Mouse (Mus musculus) cortical plate, adult 2 months (tissue): ENCODE measurements around the gene Cela2a. TPM values are rescaled to one million over a fixed set of nuclear protein-coding genes. Genes with fewer than 3 reads are reported as not detected.

Experiments used
- H3K27ac ChIP-seq: fragments of 200-500 bp; 2 replicates; pipeline ENCODE4 v1.5.1; 2012; ENCODE audit warnings: low read length, control low read depth, inconsistent platforms; ENCODE audit not compliant: insufficient read depth
- H3K4me1 ChIP-seq: fragments of 200-500 bp; 2 replicates; pipeline ENCODE4 v1.6.1; 2011; ENCODE audit warnings: low read length; ENCODE audit not compliant: control insufficient read depth, insufficient read depth
- H3K4me3 ChIP-seq: fragments of 200-500 bp; 2 replicates; pipeline ENCODE4 v1.5.1; 2011; ENCODE audit warnings: mild to moderate bottlenecking, low read length, control low read depth; ENCODE audit not compliant: insufficient read depth
- CTCF ChIP-seq: fragments of 200-500 bp; IDR thresholded peaks from 2 replicates; pipeline ENCODE4 v1.5.1; 2011; ENCODE audit warnings: mild to moderate bottlenecking, control low read depth, low read length; ENCODE audit not compliant: insufficient read depth; ENCODE audit errors: extremely low read depth
- POLR2A ChIP-seq: fragments of 200-500 bp; IDR thresholded peaks from 2 replicates; pipeline ENCODE4 v1.6.1; 2011; ENCODE audit warnings: mild to moderate bottlenecking, low read length, control low read depth; ENCODE audit not compliant: insufficient read depth; ENCODE audit errors: extremely low read depth
- polyA plus RNA-seq: library from polyadenylated mRNA; depleted of rRNA; stranded (reverse); fragments of >200 nt; gene quantifications from 2 replicates; pipeline ENCODE4 v1.2.3, GENCODE M21; 2012; rRNA removed

The Cela2a gene
- 0.13 and 0.17 TPM in 2 replicates for polyA plus RNA-seq

DNA sequence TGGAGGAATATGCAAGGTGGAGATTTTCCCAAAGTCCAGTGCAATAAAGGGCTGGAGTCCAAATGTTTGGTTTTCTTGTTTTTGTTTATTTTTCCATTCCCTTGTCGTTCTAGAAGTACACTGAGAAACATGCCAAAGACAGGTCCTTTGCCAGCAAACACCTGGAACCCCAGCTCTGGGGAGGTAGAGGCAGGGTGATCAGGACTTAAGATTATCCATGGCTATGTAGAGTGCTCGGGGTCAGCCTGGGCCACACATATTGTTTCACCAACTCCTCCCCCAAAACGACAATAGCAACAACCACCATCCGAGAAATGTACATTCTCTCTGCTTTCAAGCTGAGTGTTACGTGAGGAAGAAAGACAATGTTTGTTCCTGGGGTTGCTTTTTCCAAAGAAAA, at the start of gene Cela2a:
Gene Cela2a (minus strand): TSS at position 101 of the 400 bp plus-strand sequence.
- Histone ChIP-seq H3K4me3 (no peak within 1 kb of the TSS), H3K4me1 (no peaks in the 10 kb centered on the region), H3K27ac (no peak within 1 kb of the TSS)
- TF ChIP-seq CTCF (no peak), POLR2A (no peak)

DNA sequence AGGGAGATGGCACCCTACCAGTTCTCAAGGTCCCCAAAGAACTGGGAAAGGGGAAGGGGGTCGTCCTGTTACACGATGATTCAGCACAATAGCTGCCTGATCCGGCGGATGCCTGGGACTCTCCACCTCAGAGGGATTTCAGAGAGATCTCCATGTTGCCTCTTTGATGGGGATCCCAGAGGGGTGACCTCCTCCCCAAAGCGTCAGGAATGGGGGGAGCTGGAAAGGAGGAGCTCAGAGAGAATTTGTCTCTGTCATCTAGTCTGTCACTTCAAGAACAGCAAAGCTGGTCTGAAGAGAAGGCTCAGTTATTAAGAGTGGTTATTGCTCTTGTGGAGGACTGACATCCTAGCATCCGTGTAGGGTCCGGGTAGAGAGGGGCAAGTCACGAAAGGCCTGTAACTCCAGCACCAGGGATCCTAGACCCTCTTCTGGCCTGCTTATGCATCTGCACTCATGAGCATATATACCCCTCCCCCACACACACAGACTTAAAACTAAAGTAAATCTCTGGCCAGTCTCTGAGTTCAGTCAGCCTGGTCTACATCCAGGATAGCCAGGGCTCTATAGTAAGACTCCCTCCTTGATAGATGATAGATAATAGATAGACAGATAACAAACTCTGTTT, 49.6 kb upstream of the Cela2a start:
- Histone ChIP-seq H3K4me1 (peaks cover 6% of the 10 kb centered on the region), H3K4me3 (peak overlapping the region; percentile 94), H3K27ac (peak overlapping the region; percentile 89)
- TF ChIP-seq CTCF (no peak), POLR2A (no peak)

DNA sequence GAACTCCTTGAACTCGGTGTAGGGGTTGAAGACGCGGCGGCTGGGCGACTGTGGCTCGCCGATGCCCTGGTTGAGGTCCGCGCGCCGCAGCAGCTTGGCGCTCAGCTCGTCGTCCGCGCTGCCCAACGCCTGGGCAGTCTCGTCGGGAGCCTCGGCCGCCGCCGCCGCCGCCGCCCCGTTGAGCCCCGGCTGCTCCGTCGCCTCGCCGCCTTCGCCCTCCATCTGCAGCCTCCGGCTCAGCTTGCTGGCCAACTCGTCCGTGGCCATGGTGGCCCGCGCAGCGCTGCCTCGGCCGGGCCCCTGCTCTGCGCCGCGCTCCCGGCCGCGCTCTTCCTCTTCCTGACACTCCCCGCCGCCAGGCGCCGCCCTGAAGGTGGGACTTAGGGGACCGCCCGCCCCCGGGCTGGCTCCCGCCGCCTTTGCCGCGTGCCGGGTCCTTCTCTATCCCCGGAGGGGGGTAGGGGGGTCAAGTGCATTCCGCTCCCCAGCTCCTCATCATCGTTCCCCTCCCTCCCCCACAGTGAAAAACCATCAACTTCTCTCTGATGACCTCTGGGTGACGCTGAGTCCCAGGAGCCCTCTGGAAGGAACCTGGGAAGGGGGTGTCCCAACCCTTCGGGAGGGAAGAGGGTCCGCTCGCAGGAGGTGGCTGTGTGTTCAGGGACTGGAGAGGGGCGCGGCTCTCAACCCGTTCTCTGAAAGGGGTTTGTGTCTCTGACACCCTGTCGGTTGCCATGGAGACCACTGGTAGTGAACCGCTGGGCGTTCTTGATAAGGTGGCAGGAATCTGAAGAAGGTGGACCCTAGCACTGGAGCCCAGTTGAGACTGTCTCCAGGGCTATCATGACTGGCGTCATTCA, 48.9 kb upstream of the Cela2a start, which contains the start of gene Efhd2:
Gene Efhd2 (minus strand): TSS at position 320 of the 860 bp plus-strand sequence.
- peak within 1 kb of the TSS; percentile 95 for H3K27ac ChIP-seq
- peak; percentile 70 for TF ChIP-seq POLR2A
- no peak for TF ChIP-seq CTCF
- peaks cover 6% of the 10 kb centered on the region for H3K4me1 ChIP-seq
- H3K4me3 ChIP-seq: peak within 1 kb of the TSS; percentile 94

DNA sequence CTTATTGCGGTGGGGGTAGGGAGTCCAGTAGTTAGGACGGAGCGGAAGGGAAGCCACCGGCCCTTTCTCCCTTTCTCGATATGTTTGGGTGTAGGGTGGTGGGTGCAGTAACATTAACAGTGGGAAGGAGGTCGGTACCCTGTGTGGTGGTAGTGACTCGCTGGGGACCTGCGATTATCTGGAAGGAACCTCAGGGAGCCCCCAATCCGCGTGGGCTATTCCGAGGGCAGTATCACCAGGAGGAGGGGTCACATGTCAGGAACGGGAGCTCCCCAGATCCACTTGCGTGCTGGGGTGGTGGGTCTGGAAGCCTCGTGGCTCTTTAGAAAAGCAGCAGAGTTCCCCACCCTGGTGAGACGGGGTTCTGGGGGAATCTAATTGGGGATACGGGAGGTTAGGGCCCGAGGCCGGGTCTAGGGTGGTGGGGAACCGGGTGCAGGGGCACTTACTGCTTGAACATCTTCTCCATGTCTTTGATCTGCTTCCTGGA, 48.2 kb upstream of the Cela2a start:
- Histone ChIP-seq H3K27ac (peak overlapping the region; percentile 95), H3K4me3 (peak overlapping the region; percentile 94), H3K4me1 (peaks cover 6% of the 10 kb centered on the region)
- TF ChIP-seq POLR2A (no peak), CTCF (no peak)

DNA sequence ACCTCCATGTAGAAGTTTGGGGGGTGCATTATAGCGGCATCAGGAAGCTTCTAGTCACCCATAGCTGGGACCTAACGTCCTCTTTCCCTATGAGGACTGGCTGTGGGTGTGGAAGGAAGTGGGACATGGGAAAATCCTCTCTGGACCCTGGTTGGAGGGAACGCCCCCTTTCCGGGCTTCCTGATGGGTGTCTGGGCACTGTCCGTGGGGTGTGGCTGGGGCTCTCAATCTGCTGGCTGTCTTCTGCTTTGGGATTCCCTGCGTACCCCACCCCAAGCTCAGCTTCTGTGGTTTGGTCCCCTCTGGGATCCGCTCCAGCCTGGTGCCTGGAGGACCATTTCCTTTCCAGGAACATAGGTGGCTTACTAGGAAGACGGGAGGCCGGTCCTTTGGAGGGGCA, 47.0 kb upstream of the Cela2a start:
- Histone ChIP-seq H3K4me1 (peaks cover 6% of the 10 kb centered on the region), H3K4me3 (peak overlapping the region; percentile 94), H3K27ac (peak overlapping the region; percentile 67)
- no peak for TF ChIP-seq POLR2A
- TF ChIP-seq CTCF: no peak

DNA sequence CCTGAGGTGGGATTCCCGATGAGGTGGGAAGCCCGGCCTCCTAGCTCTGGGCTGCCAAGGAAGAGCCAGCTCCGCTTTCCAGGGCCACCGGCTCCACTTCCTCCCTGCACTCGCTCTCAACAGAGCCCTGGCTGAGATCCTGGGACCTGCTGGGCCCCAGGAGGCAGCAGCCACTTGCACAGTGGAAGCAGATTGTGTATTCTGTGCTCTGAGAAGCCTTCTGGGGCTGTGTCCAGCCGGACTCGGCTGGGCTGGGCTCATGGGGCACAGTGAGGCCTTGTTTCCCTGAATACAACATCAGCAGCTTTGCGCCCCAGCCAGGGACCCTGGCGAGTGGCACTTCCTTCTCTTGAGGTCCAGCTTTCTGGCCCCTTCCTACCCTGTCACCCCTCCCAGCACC, 45.9 kb upstream of the Cela2a start:
- peak overlapping the region; percentile 39 for H3K27ac ChIP-seq
- H3K4me3 ChIP-seq: peak overlapping the region; percentile 94
- H3K4me1 ChIP-seq: peaks cover 9% of the 10 kb centered on the region
- no peak for TF ChIP-seq CTCF
- peak; percentile 11; the same call in 1 of the 2 replicates for TF ChIP-seq POLR2A

DNA sequence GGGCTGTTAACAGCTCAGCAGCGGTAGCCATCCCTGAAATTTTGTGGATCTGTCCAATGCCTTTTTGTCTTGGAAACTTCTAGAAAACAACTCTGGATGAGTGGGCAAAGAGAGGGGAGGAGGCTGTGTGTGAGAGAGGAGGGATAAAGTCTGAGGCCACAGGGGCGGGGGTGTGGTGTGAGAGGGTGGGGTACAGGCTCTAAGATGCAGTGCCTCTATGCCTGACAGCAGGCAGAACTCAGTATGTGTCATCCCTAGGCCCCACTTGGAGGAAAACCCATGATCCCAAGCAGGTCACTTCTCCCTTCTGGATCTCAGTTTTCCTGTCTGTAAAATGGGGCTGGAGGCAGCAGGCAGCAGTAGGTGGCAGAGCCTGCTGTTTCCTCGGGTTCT, 45.4 kb upstream of the Cela2a start:
- TF ChIP-seq POLR2A (no peak), CTCF (no peak)
- H3K4me1 ChIP-seq: peaks cover 13% of the 10 kb centered on the region
- H3K27ac ChIP-seq: peak overlapping the region; percentile 39
- peak overlapping the region; percentile 94; the same call in 1 of the 2 replicates for H3K4me3 ChIP-seq

DNA sequence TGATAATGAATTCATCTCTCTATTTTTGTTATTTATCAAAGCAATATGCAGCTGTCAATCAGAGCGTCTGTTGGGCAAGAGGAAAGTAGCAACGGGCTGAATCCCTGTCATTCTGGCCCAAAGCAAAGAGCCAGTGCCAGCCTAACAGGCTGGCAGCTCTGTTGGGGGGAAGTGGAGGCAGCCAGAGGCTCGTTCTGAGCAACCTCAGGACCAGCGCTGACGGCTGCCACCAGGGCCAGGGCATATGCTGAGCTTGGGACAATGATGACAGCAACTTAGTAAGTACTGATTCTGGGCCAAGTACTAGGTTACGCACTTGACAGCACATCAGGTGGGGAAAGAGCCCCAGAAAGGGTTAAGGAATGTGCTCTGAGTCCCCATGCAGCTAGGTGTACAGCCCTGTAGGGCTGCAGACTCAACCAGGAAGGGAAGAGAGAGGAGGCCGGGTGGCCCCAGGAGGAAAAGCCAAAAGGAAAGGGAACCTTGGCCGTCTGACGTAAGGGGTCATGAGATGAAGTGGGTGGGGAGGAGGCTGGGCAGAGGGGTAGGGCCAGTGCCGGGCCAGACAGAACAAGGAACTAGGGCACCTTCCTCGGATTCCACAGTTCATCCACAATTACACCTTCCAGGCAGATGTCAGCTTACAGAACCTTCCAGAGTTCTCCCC, 44.8 kb upstream of the Cela2a start:
- peaks cover 13% of the 10 kb centered on the region for H3K4me1 ChIP-seq
- peak overlapping the region; percentile 39 for H3K27ac ChIP-seq
- H3K4me3 ChIP-seq: peak overlapping the region; percentile 94; the same call in 1 of the 2 replicates

DNA sequence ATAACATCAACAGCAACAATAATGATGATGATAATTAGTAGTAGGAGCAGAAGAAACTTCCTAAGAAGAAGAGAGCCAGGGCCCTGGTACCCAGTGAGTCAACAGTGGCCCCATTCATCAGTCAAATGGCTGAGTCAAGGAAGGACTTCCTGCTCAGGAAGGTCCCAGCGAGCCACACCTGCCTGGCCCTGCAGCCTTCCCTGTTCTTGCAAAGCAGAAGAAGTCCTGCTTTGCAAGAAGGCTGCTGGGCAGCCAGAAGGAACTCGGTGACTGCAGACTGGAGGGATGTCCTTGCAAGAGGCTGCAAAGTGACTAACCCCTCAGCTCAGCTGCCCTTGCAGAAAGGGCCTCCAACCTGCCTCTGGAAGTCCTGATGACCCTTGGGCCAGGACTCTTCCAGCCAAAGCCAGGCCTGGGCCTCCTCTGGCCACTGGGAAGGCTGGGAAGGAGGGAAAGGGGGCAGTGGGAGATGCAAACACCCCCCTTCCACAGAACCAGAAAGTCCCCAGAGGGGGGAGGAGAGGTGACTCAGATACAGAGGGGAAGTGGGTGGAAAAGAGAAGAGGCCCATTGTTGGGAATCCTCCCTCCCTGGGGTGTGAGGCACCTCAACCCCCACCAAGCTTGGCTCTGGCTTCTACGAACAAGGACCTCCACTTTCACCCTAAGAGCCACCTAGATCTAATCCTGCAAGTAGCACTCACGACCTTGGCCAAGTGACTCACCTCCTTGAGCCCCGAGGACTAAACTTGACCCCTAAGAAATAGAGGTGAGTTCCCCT, 43.7 kb upstream of the Cela2a start:
- no peak overlapping the region; the same call in 1 of the 2 replicates for H3K4me3 ChIP-seq
- H3K4me1 ChIP-seq: peaks cover 13% of the 10 kb centered on the region
- H3K27ac ChIP-seq: 0 out of 2 replicates have a peak overlapping the region, but pooled peaks have one; percentile 20
- TF ChIP-seq POLR2A: no peak
- TF ChIP-seq CTCF: no peak

More for the DNA sequence above, 44.8 kb upstream of the Cela2a start:
- no peak for TF ChIP-seq CTCF
- TF ChIP-seq POLR2A: 0 out of 2 replicates have a peak, but pooled peaks have one; percentile 21
